Mouse (Mus musculus) yolk sac, embryonic 10.5 days (tissue): ENCODE results near the gene Epop.

ENCODE experiments used
- DNase-seq: peaks from one replicate; pipeline ENCODE4 v3.0.0-alpha.2; 2017; ENCODE audit warnings: low spot score

The Epop gene

DNA sequence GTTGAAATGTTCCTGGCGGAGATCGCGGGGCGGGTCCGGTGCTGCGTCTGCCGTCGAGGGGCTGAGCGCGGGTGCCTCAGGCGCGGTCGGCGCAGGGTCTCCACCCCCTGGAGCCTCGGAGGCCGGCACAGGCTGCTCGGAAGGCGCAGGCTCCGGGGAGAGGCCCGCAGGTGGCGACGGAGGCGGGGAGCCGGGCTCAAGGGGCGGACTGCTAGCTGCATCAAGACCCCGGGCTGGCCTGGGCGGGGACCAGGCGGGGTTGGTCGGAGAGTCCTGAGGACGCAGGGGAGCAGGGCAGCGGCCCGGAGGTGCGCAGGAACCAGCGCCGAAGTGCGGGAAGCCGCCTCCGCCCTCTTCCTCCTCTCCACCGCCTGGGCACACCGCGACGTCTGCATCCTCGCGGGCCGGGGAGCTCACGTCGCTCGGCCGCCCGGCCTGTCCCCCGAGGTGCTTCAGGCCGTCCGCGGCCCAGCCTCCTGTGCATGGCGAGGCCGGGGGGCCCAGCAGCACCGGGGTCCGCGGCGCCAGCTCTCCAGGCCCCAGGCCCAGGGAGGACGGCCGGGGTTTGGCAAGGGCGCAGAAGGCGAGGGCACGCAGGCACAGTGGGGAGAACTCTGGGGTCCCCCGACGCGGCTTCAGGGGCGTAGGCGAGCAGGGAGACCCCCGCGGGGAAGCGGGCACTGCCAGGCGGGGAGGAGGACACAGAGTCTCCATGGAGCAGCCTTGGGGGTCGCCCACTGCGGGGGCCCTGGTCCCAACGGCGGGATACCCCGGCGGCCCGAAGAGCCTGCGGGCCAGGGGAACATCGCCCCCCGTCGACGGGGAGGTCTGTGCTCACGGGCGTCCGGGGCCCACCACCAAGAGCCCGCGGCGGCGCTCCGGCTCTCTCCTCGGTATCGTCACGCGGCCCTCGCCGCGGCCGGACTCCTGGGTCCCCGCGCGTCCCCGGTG is 659 bp downstream of the Epop start:
- peak; percentile 84 for DNase-seq

DNA sequence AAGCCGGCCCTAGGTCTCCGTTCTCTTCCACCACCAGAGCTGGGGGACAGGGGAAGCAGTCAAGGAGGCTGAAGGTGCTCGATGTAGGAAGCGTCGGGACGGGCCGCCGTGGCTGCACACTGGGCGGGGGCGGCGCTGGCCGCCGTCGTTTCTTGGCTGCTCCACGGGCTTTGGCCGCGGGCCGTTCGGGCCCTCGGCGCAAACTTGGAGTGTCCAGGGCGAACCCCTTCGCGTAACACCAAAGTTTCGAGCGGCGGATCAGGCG is 1.3 kb downstream of the Epop start:
- no peak for DNase-seq

DNA sequence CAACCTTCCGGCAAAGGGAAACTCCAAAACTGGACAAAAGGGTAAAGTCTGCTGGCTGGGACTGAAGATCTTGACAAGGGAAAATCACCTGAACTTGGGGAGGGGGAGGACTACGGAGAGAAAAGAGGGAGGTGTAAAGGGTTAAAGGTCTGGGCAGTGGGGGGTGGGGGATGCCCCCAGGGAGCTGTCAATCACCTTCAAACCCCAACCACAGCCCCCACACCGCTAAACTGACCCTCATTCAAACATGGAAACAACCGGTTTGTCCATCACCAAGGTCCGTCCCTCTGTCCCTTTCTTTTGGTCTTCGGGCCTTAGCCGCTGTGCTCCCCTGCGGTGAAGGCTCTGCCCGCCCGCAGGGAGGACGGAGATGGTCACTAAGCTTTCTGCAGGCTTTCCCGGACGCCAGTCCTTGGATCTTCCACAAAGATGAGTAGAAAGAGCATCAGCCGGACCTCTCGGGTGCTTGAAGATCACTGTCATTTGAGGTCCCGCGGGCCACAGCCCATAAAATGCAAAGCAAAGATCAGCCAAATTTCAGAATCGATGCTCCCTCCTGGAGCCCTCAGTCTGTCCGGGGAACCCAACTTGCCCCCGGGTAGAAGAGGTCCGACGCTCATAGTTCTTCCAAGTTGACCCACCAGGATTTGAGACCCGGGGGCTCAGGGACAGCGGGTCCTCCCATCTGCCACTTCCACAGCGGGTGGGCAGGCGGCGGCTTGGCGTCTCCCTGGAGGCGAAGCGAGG is 1.8 kb downstream of the Epop start:
- DNase-seq: peak; percentile 60

DNA sequence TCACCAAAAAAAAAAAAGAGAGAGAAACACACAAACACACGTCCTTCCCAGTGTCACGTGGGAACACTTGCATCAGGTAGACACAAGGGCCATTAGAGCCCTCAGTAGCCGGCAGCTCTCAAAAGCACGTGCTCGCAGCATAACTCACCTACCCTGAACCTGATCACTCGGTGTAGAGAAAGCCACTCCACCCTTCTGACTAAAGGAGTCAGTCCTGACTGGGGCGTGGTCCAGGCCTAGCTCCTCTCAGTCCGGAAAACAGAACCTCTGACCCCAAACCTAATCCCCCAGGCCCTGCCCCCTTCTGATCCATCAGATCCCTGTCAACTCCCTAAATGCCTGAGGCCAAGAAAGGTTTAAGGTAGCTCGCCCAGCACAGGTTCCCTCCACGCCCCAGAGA is 2.7 kb downstream of the Epop start:
- peak; percentile 82 for DNase-seq

DNA sequence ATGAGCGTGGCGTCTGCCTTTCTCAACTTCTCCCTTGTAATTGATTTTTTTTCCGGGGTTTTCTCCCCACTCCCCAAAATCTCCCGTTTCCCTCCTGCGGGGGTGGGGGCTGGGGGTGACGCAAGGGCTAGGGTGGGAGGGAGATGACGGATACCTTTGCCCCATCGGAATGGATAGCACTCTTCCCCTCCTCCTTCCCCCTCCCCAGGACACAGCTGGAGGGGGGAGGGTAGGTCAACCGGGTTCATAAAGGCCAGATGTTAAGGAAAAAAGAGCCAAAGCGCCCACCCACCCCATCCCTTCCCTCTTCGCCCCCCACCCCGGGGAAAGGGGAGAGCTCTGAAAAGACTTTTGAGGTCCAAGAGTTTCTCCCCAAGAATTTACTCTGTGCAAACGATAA is 3.1 kb downstream of the Epop start:
- peak; percentile 66 for DNase-seq

DNA sequence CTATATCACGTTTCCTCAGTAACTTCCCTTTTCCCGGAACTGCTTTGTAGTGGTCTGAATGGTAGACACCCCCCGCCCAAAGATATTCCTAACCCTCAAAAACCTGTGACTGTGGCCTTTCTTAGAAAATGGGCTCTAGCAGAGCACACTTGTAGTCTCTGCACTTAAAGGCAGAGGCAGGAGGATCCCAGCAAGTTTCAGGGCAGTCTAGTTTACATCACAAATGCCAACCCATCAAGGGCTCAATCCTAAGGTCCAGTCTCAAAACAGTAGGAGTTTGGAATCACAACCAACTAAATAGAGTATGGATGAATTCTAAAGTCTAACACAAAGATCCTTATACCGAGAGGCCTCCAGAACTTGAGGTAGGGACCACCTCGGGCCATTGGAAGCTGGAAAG is 4.0 kb downstream of the Epop start:
- no peak for DNase-seq

DNA sequence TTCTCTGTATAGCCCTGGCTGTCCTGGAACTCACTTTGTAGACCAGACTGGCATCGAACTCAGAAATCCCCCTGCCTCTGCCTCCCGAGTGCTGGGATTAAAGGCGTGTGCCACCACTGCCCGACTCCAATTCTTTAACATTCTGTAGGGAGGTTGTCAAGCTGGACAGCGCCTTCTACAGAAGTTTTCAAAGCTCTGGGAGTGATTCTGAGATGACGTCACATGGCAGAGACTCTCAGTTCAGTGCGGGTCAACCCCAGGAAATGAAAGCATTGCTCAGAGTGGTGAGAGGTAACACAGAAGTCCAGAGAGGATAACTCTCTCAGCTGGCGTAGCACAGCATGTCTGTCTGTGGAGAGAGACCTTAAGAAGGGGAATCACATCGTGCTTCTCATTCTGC is 6.3 kb downstream of the Epop start:
- no peak for DNase-seq

DNA sequence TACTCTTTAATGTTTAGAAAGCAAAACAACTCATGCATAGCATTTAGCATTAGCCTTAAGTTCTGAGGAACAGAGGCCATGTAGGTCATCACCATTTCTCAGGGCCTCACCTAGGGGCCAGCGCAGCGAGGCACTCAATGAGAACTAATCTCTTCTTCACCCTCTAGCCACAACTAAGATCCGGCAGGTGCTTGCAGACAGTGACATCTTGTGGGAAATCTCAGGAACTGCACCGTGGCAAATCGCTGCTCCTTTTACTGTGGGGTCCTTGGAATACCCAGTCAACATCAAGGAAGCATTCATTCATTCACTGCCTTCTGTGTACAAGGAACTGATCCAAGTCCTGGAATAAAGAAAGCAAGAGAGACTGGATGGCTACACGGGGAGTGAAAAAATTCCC is 7.1 kb downstream of the Epop start:
- peak; percentile 73 for DNase-seq

DNA sequence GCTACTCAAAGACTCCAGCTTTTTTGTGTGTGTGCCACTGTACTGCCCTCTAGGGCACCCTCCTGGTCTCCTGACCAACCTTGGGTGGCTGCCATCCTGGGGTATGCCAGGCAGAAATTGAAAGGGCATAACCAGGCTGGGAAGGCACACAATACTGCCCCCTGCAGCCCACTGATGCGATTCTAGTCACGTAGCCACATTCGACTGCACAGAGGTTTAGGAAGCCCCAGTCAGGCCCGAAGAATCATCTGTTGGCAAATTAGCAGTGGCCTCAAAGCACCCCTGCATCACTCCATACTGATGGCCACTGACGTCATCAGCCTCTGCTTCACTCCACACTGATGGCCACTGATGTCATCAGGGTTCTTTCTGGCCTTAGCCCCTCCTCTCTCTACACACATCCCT is 10.1 kb downstream of the Epop start:
- DNase-seq: no peak

DNA sequence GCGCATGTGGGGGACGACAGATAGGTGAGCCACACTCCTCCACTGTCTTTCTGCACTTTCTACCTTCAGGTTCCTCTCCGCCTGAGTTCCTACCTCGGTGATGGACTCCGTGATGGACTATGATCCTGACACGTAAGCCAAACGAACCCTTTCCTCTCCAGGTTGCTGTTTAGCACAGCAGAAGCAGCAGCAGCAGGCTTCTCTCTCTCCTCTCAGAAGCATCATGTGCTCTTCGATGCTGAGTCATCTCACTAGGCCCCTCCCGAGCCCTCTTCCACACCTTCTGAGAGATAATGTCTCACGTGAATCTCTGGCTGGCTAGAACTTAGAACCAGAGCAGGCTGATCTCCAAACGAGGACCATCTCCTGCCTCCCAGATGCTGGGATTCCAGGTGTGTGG is 11.1 kb downstream of the Epop start:
- DNase-seq: peak; percentile 83

DNA sequence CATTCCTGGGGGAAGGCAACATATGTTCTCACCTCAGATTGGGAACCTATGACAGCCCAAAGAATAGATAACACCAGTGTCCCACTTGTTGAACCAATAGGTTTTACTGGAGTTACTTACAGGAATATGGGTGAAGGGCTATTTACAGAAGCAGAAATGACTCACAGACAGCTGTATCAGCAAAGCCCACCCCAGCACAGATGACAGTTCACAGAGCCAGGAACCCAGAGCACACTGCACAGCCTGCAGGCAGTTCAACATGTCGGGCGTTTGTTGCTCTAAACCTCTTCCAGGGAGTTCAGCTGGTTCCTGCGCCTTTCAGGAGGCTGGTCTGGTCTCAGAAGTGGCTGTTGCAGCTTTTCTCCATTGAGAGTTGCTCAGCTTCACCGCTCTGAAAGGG is 14.2 kb downstream of the Epop start:
- DNase-seq: no peak

DNA sequence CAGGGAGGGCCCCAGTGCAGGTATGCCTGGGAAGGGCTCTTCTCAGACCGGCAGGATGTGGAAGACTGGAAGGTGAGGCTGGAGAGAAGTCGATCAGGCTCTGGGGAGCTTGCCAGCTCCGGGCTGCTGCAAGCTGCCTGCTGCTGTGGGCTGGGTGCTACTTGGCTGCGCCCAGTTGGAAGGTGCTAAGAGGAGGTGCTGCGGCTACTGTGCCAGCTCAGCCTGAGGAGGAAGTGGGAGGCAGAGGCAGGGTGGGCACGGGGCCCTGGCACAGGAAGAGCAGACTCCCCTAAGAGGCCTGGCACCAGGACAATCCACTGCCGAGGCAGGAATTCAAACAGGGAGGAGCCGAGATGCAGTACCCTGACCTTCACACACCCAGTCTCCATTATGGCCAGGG is 18.4 kb downstream of the Epop start:
- DNase-seq: no peak

DNA sequence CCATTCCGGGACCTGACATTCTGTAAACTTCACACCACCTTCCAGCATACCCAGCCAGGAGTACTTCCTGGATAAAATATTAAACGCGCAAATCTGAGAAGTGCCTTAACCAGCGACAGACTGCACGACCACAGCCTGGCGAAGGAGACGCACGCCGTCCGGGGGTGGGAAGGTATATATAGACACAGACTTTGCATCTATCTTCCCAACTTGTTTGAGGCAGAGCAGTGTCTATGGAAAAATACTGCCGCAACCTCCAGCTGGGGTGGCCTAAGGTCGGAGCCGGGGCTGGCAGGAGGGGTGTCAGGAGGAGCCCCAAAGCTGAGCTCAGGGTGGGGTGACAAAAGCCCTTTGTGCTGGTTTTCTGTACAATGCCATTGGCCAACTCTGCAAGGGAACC is 19.8 kb downstream of the Epop start:
- DNase-seq: no peak

DNA sequence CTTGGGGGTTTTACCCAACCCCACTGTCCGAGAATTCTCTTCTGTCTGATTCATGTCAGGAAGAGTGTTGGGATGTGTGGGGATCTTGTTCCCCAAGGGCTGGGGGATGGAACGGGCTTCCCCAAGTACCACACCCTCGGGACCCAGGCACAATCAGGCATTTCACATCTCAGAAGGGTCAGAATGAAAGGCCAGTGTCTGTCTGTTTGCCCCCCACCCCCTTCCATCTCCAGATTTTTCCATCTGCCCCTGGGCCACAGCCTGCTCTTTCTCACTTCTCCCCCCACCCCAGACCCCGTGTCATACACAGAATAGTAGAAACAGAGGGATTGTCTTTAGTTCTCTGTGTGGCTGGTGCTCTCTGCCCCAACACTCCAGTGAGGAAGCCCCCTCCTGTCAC is 20.6 kb downstream of the Epop start:
- no peak for DNase-seq

DNA sequence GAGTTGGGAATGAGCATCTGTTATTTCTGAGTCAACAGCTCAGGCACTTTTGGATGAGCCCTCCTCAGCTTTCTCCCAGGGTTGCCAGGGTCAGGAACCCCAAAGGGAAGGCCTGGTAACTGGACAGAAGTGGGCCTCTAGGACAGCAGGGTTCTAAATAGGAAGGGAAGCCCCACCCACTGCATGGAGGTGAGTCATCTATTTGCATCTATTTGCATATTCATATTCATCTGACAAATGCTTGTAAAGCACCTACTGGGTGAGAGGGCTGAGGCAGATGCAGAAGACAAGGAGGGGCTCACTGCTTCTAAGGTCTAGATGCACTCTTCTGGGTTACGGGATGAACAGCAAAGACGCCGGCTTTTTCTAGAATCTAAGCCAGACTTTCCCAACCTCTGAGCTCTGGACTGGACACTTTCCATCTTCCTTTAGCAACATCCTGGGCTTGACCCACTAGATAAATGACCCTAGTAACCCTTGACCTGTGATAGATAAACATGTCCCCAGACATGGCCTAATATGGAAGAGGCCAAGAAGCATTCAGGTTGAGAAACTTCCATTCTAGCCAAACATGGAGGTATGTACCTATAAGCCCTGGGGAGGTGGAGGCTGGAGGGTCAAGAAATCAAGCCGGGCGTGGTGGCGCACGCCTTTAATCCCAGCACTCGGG is 22.3 kb downstream of the Epop start:
- peak; percentile 67 for DNase-seq

DNA sequence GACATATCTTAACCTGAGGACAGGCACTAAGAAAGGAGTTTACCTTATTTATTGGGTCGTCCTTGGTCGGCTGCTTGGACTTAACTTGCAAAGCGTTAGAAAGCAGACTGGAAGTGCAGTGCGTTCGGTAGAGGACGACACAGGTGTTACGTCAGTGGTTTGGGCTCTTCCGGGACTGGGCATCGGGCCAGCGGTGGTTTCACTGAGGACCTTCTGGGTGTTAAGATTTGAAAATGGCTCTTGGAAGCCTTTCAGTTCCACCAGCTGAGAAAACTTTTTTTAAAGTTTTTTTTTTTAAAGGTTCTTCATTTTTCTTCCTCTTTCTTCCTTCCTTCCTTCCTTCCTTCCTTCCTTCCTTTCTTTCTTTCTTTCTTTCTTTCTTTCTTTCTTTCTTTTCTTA is 25.6 kb downstream of the Epop start:
- DNase-seq: no peak

DNA sequence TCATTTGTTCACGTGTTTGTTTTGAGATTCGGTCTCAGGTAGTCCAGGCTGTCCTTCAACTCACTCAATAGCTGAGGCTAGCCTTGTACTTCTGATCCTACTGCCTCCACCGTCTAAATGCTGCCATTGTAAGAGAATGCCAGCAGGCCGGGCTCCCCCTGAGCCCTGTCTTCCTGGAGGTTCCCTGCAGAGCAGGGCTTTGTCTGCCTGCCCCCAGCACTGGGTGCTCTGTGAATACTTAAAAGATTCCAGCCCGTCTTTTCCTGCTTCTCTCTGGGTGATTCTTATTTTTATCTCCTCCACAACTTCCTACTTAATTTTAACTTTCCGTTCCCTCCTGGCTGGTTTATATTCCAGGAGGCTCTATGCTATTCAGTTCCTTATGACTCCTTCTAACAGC is 27.3 kb downstream of the Epop start:
- DNase-seq: no peak

DNA sequence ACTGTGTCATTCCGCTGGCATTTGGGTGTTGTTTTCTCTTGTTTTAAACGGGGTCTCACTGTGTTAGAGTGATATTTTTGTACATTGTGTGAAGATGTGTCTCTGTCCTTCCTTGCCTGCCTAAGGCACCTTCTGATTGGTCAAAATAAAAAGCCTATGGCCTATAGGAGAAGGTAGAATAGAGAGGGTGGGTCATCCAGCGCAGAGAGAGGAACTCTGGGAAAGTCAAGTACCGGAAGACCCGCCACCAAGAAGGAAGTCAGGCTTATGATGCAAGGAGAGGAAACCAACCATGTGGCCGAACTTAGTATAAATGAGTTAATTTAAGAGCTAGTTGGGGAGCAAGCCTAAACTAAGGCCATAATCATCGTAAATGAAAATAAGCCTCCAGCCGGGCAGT is 30.4 kb downstream of the Epop start:
- peak; percentile 53 for DNase-seq

DNA sequence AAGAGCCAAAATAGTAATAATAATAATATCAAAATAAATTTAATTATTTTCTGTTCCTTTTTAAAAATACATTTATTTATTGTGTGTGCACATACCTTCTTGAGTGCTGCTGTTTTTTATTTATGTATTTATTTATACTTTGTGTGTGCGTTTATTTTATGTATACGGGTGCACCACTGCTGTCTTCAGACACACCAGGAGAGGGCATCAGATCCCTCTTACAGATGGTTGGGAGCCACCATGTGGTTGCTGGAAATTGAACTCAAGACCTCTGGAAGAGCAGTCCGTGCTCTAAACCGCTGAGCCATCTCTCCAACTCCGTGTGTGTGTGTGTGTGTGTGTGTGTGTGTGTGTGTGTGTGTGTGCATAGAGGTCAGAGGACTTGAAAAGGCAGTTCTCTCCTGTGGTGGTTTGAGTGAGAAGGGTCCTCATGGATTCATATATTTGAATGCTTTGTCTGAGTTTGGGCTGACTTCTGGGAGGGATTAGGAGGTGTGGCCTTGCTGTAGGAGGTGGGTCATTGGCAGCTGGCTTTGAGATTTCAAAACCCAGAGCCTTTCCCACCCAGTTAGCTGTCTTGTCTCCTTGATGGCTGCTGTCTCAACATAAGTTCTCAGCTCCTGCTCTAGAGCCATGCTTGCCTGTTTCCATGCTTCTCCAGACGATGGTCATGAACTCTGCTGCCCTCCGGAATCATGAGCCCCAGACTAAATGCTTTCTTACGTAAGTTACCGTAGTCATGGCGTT is 31.4 kb downstream of the Epop start:
- DNase-seq: peak; percentile 53

DNA sequence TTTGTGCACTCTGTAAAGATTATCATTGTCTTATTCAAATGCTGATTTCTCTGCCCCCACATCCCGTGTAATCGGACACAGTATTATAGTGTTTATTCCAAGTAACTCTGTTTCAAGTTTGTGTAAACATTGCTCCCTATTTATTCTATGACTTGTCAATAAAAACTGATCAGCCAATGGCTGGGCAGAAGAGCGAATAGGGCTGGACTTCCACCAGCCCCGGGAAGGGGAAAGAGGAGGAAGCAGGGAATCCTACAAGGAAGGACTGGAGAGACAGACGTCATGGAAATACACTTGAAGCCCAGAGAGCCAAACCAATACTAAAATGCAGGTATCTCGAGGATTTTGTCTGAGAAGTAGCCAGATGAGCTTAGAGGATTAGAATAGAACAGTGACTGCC is 35.4 kb downstream of the Epop start:
- peak; percentile 37 for DNase-seq

DNA sequence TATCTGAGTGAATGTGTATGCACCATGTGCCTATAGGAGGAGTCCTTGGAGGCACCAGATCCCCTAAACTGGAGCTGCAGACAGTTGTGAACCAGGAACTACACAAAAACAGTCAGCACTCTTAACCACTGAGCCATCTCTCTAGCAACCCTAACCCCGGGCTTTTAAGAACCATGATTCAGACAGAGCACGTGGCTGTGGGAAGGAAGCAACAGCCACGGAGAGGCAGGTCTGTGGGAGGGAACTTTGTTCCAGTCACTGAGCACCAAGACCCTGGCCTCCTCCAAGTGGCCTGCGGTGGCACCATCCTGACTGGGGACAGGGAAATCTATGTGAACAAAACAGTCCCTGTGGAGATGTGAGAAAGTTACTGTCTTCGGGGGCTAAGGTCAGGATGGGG is 37.6 kb downstream of the Epop start:
- no peak for DNase-seq

DNA sequence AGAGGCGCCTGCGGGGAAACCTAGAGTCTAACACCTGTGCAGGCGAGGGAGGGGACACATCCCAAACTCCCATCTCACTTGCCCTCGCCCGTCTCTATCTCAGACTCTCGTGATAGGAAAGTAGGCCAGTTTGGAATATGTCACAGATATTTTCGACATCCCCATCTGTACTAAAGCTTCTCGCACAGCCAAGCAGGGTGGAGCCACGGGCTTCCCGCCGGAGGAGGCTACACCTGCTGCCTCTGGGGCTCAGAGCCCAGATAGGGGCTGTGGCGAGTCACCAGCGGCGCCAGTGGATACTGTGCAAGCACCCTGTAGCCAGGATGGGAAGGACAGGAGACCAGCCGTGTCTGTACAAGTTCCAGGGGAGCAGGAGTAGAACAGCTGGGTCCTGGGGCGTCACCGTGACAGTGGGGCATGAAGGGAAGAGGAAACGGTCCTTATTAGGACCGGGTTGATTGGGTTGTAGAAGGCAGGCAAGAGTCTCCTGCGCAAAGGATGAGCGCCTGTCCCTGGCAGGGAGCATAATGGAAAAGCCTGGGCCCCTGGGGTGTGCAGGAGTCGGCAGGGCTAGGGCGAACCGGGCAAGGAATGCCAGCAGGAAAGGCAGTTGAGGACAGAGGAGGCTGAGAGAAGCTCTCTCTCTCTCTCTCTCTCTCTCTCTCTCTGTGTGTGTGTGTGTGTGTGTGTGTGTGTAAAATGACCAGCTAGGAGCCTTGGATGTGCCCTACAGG is 39.1 kb downstream of the Epop start:
- no peak for DNase-seq
